Mouse (Mus musculus) forebrain, embryonic 10.5 days (tissue): ENCODE results near the gene Gcn1l1. TPM values are rescaled to one million over a fixed set of nuclear protein-coding genes. Genes with fewer than 3 reads are reported as not detected.

ENCODE experiments used
- DNase-seq: peaks from one replicate; pipeline ENCODE4 v3.0.0-alpha.2; 2017; ENCODE audit warnings: low spot score; ENCODE audit errors: extremely low spot score
- H3K27ac ChIP-seq: fragments of 300-500 bp; sonication (generic); 2 replicates; pipeline ENCODE4 v1.5.1; 2016; ENCODE audit warnings: mild to moderate bottlenecking
- H3K27me3 ChIP-seq: fragments of 300-500 bp; sonication (generic); 2 replicates; pipeline ENCODE4 v1.6.1; 2016; ENCODE audit warnings: mild to moderate bottlenecking; ENCODE audit not compliant: poor library complexity, severe bottlenecking
- H3K36me3 ChIP-seq: fragments of 300-500 bp; sonication (generic); replicated peaks from 2 replicates; pipeline ENCODE4 v1.6.1; 2016; ENCODE audit warnings: mild to moderate bottlenecking, moderate library complexity
- H3K4me1 ChIP-seq: fragments of 300-500 bp; sonication (generic); 2 replicates; pipeline ENCODE4 v1.6.1; 2016
- H3K4me3 ChIP-seq: fragments of 300-500 bp; sonication (generic); 2 replicates; pipeline ENCODE4 v1.5.1; 2016; ENCODE audit warnings: mild to moderate bottlenecking, moderate library complexity
- H3K9me3 ChIP-seq: fragments of 300-500 bp; sonication (generic); 2 replicates; pipeline ENCODE4 v1.6.1; 2016; ENCODE audit warnings: mild to moderate bottlenecking, moderate library complexity
- WGBS: fragments of 180-500 bp; shearing (Covaris S2); methylation state at CpG from one replicate; pipeline ENCODE4 v1.1.7; 2016; 5-methylcytosine and 5-hydroxymethylcytosine counted together
- polyA plus RNA-seq: library from polyadenylated mRNA; unstranded; fragments of >200 nt; fragmentation: Nextera tagmentation; extraction: Ambion mirVana; gene quantifications from 2 replicates; pipeline ENCODE4 v1.2.1, GENCODE M21; 2016

The Gcn1l1 gene
- polyA plus RNA-seq, 1 experiment from 2014 or later: 66.1 TPM

DNA sequence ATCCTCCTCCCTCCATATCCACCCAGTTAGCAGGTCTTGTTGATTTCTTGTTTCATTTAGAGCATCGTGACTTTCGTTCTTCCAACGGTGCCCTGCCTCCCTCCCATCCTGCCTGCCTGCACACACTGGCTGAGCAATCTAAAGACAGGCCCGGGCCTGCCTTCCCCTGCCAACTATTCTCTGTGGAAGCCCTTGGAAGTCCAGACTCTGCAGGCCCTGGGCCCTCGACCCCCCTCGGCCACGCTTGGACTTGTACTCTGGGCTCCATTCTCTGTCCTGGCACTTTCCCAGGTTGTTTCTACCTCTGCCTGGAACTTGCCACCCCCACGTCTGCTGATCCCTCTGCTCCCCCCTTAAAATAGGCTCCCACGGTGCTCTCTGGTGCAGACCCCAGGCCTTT lies 39.1 kb upstream of the Gcn1l1 start:
- H3K4me1 ChIP-seq: peaks cover 91% of the 10 kb centered on the region
- H3K27ac ChIP-seq: peak overlapping the region; percentile 56
- 83% methylated on average over 9 of the region's 9 CpGs for WGBS
- DNase-seq: no peak
- no peaks in the 10 kb centered on the region for H3K9me3 ChIP-seq
- 0 out of 2 replicates have a peak, but pooled peaks cover 3% of the 10 kb centered on the region for H3K36me3 ChIP-seq
- no peak overlapping the region for H3K4me3 ChIP-seq
- no peaks in the 10 kb centered on the region for H3K27me3 ChIP-seq

GRCm38 (mm10) chr5:115526456-115527202 lies 38.4 kb upstream of the Gcn1l1 start:
- WGBS: 91% methylated on average over 17 of the region's 17 CpGs
- no peak for DNase-seq
- Histone ChIP-seq H3K27me3 (no peaks in the 10 kb centered on the region), H3K9me3 (no peaks in the 10 kb centered on the region), H3K4me1 (peaks cover 91% of the 10 kb centered on the region), H3K27ac (peak overlapping the region; percentile 56), H3K4me3 (no peak overlapping the region), H3K36me3 (no peaks in the 10 kb centered on the region)

DNA sequence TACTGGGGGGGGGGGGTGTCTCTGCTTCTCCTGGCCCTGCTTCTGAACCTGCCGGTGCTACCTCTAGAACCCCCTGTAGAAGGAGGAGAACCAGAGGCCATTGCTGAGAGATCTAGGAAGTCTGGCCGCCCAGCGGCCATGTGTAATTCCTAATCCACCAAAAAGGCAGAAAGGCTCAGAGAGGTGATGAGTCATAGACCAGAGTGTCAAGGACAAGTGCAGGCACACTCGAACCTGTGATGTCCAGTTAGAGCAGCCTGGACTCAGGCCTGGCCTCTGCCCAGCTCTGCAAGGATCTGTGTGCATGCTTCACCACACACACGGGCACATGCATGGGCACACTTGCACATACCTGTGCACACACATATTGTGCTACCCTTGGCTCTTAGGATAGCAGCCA lies 36.9 kb upstream of the Gcn1l1 start:
- Histone ChIP-seq H3K27me3 (no peaks in the 10 kb centered on the region), H3K4me1 (peaks cover 87% of the 10 kb centered on the region), H3K9me3 (no peaks in the 10 kb centered on the region), H3K36me3 (0 out of 2 replicates have a peak, but pooled peaks cover 3% of the 10 kb centered on the region), H3K4me3 (no peak overlapping the region), H3K27ac (no peak overlapping the region)
- DNase-seq: no peak
- 91% methylated on average over 5 of the region's 5 CpGs for WGBS

DNA sequence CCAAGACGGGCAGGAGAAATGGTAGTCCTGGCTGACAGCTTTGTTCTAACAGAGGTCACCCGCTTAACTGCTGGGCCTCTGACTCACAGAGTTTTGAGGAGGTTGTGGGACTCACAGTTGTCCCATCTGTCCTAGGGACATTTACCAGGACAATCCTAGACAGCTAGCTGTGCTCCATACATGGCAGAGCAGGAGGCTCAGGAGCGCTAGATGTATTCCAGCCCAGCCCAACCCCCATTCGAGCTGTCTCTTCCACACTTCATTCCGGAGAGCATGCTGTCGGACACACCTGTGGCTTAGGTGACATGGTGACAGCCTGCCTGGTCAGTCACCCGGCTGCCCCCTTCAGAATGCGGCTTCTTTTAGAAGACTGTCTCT lies 35.7 kb upstream of the Gcn1l1 start:
- H3K27ac ChIP-seq: no peak overlapping the region
- H3K4me3 ChIP-seq: no peak overlapping the region
- H3K9me3 ChIP-seq: no peaks in the 10 kb centered on the region
- 0 out of 2 replicates have a peak, but pooled peaks cover under 1% of the 10 kb centered on the region for H3K27me3 ChIP-seq
- 0 out of 2 replicates have a peak, but pooled peaks cover 5% of the 10 kb centered on the region for H3K36me3 ChIP-seq
- WGBS: 77% methylated on average over 8 of the region's 8 CpGs
- no peak for DNase-seq
- H3K4me1 ChIP-seq: peaks cover 87% of the 10 kb centered on the region

DNA sequence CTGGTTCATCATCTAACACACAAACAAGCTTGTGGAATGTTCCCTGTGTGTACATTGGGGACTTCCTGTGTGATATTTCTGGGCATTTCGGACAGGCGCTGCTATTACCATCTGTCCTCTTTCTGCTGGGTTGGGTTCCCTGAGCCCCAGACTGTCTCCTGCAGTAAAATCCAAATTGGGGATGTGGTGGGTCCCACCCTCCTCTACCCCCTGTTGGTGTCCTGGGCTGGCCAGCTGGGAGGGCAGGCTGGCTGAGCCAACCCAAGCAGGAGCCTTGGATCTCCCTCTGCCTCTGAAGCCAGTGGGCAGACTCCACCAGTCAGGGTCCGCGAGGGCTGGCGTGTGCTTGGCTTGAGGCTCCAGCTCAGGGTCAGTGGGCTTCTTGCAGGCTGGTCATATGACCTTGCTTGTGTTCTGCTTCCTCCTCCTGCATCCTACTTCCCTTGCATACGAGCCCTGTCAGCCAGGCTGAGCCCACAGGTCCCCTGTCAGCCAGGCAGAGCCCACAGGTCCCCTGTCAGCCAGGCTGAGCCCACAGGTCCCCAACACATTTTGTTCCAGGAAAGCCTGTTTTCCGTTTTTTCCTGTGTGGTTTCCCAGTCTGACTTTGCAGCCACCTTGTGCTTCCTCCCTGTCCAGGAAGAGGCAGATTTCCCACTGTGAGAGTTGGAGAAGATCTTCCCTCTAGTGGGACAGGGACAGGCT lies 35.2 kb upstream of the Gcn1l1 start:
- peaks cover 87% of the 10 kb centered on the region for H3K4me1 ChIP-seq

GRCm38 (mm10) chr5:115530447-115530809 lies 34.6 kb upstream of the Gcn1l1 start:
- Histone ChIP-seq H3K4me1 (peaks cover 87% of the 10 kb centered on the region), H3K27me3 (0 out of 2 replicates have a peak, but pooled peaks cover 7% of the 10 kb centered on the region), H3K4me3 (no peak overlapping the region), H3K9me3 (no peaks in the 10 kb centered on the region), H3K36me3 (0 out of 2 replicates have a peak, but pooled peaks cover 5% of the 10 kb centered on the region), H3K27ac (peak overlapping the region; percentile 66)
- no peak for DNase-seq
- WGBS: 75% methylated on average over 8 of the region's 8 CpGs

More for the DNA sequence above, 35.2 kb upstream of the Gcn1l1 start:
- H3K27me3 ChIP-seq: 0 out of 2 replicates have a peak, but pooled peaks cover 6% of the 10 kb centered on the region
- no peak for DNase-seq
- no peak overlapping the region for H3K4me3 ChIP-seq
- 0 out of 2 replicates have a peak, but pooled peaks cover 5% of the 10 kb centered on the region for H3K36me3 ChIP-seq
- H3K9me3 ChIP-seq: no peaks in the 10 kb centered on the region
- WGBS: 74% methylated on average over 7 of the region's 7 CpGs
- H3K27ac ChIP-seq: peak overlapping the region; percentile 66

GRCm38 (mm10) chr5:115531671-115532270 lies 33.3 kb upstream of the Gcn1l1 start:
- WGBS: 66% methylated on average over 18 of the region's 18 CpGs
- no peak overlapping the region for H3K4me3 ChIP-seq
- no peak for DNase-seq
- 0 out of 2 replicates have a peak, but pooled peaks cover 5% of the 10 kb centered on the region for H3K36me3 ChIP-seq
- H3K9me3 ChIP-seq: no peaks in the 10 kb centered on the region
- H3K4me1 ChIP-seq: peaks cover 80% of the 10 kb centered on the region
- peak overlapping the region; percentile 66 for H3K27ac ChIP-seq
- H3K27me3 ChIP-seq: 0 out of 2 replicates have a peak, but pooled peaks cover 7% of the 10 kb centered on the region

DNA sequence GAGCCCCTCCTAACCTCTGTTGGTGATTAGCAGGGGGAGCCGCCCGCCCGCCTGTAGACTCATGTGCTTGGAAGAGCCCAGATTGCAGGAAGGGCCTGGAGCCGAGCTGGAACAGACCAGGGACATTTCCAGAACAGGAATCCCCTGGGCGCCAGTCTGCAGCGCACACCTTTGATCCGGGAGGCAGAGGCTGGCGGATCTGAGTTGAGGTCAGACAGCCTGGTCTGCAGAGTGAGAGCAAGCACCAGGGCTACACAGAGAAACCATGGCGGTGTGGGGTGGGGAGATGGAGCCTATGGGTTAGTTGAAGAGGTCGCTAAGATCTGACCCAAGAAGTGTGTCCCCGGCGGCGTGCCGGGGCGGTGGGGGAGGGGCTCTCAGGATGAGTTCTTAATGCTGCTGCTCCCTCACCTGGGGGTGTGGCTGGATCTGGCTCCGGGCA lies 30.7 kb upstream of the Gcn1l1 start:
- no peaks in the 10 kb centered on the region for H3K9me3 ChIP-seq
- peaks cover 80% of the 10 kb centered on the region for H3K4me1 ChIP-seq
- no peak for DNase-seq
- 13% methylated on average over 16 of the region's 16 CpGs for WGBS
- H3K27ac ChIP-seq: peak overlapping the region; percentile 12
- 0 out of 2 replicates have a peak, but pooled peaks cover 5% of the 10 kb centered on the region for H3K36me3 ChIP-seq
- H3K4me3 ChIP-seq: no peak overlapping the region; the same call in 1 of the 2 replicates
- H3K27me3 ChIP-seq: 0 out of 2 replicates have a peak, but pooled peaks cover 7% of the 10 kb centered on the region

DNA sequence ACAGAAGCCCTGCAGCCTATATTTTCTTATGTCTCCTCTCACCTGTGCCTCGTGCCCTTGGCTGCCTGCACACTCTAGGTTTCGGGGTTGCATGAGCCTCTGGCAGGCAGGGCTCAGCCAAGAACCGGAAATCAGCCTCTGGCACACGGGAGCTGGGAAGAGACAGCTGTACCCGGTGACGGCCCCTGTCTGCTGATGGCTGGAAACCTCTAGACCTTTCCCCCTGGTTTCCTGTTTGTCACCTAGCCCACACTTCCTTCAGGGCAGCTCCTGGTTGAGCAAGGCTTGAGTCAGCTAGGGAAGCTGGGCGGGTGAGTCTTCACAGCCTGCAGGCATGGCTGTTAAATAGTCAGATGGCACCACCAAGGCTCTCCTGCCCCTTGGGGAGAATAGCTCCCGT lies 30.2 kb upstream of the Gcn1l1 start:
- Histone ChIP-seq H3K27ac (peak overlapping the region; percentile 12), H3K4me1 (peaks cover 74% of the 10 kb centered on the region), H3K27me3 (0 out of 2 replicates have a peak, but pooled peaks cover 7% of the 10 kb centered on the region), H3K9me3 (no peaks in the 10 kb centered on the region), H3K4me3 (no peak overlapping the region; the same call in 1 of the 2 replicates), H3K36me3 (0 out of 2 replicates have a peak, but pooled peaks cover 5% of the 10 kb centered on the region)
- no peak for DNase-seq
- 54% methylated on average over 8 of the region's 8 CpGs for WGBS

DNA sequence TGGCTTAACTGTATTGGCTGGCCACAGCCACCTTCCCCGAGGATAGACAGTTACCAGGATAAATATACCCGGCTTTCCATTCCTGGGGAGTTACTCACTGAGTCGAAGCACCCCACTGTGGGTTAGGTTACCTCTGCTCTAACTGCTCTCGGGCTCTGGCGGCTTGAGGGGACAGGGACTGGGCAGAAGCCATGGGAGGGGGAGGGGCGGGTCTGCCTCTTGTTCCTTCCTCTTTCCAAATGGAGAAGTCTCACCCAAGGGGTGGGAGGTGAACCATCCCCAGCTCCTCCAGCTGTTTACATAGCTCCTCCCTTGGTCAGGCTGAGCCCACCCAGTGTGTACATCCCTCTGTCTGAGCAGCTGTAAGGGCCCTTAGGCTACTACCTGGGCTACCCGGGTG lies 29.4 kb upstream of the Gcn1l1 start:
- no peak overlapping the region for H3K4me3 ChIP-seq
- 27% methylated on average over 7 of the region's 7 CpGs for WGBS
- peak overlapping the region; percentile 12 for H3K27ac ChIP-seq
- no peak for DNase-seq
- 0 out of 2 replicates have a peak, but pooled peaks cover 5% of the 10 kb centered on the region for H3K36me3 ChIP-seq
- no peaks in the 10 kb centered on the region for H3K9me3 ChIP-seq
- 0 out of 2 replicates have a peak, but pooled peaks cover 7% of the 10 kb centered on the region for H3K27me3 ChIP-seq
- peaks cover 66% of the 10 kb centered on the region for H3K4me1 ChIP-seq

DNA sequence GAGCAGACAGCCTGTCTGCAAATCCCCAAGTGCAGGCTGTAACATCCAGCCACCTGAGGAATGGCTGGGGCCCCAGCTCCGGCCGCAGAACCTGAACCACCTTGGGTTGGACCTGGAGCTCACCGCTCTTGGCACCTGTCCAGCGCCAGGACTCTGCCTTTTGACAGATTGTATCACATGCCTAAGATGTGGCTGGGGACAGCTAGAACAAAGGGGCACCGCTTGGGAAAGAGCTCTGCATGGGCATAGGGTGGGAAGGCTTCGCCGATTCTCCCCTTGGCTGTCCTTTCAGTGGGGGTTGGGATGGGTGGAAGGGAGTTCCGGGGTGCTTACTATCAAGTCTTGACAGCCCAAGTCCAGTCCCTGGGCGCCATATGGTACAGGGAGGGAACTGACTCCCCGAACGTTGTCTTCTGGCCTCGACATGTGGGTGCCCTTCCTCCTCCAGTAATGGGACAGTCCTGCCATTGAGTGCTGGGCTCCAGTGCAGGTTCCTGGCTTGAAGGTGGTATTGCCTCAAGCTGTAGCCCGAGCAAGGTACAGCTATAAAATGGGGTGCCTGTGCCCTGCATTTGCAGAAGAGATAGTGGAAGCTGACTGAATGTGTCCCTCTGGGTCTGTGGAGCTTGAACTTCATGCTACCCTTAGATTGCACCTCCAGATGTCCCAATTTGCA lies 26.9 kb upstream of the Gcn1l1 start:
- WGBS: 84% methylated on average over 13 of the region's 13 CpGs
- 0 out of 2 replicates have a peak, but pooled peaks cover 7% of the 10 kb centered on the region for H3K27me3 ChIP-seq

DNA sequence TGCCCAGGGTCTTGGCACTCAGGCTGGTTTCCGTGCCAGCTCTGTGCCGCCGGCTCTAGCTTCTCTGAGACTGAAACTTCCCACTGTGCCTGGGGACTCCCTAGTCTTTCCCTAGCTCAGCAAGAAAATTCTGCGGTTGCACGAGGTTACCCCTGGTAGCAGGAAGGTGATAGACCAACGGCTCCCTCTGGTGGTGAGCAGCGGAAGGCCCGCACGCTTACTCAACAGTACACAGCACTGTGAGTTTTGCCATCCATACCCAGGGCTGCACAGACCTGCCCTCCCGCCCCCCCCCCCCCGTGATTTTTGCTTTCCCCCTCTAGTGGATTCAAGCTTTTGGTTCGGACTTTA lies 26.4 kb upstream of the Gcn1l1 start:
- H3K27ac ChIP-seq: 0 out of 2 replicates have a peak overlapping the region, but pooled peaks have one; percentile 17
- DNase-seq: peak; percentile 89
- H3K4me1 ChIP-seq: peaks cover 57% of the 10 kb centered on the region
- no peaks in the 10 kb centered on the region for H3K9me3 ChIP-seq
- WGBS: under 1% methylated on average over 12 of the region's 12 CpGs
- 0 out of 2 replicates have a peak overlapping the region, but pooled peaks have one; percentile 5 for H3K4me3 ChIP-seq
- 0 out of 2 replicates have a peak, but pooled peaks cover 7% of the 10 kb centered on the region for H3K27me3 ChIP-seq
- no peaks in the 10 kb centered on the region for H3K36me3 ChIP-seq

More for the DNA sequence above, 26.9 kb upstream of the Gcn1l1 start:
- Histone ChIP-seq H3K27ac (peak overlapping the region; percentile 17; the same call in 1 of the 2 replicates), H3K36me3 (0 out of 2 replicates have a peak, but pooled peaks cover 2% of the 10 kb centered on the region), H3K4me1 (peaks cover 57% of the 10 kb centered on the region), H3K9me3 (no peaks in the 10 kb centered on the region), H3K4me3 (0 out of 2 replicates have a peak overlapping the region, but pooled peaks have one; percentile 5)
- DNase-seq: no peak
